Mouse (Mus musculus): ENCODE data around the gene Cyp27b1.

DNA sequence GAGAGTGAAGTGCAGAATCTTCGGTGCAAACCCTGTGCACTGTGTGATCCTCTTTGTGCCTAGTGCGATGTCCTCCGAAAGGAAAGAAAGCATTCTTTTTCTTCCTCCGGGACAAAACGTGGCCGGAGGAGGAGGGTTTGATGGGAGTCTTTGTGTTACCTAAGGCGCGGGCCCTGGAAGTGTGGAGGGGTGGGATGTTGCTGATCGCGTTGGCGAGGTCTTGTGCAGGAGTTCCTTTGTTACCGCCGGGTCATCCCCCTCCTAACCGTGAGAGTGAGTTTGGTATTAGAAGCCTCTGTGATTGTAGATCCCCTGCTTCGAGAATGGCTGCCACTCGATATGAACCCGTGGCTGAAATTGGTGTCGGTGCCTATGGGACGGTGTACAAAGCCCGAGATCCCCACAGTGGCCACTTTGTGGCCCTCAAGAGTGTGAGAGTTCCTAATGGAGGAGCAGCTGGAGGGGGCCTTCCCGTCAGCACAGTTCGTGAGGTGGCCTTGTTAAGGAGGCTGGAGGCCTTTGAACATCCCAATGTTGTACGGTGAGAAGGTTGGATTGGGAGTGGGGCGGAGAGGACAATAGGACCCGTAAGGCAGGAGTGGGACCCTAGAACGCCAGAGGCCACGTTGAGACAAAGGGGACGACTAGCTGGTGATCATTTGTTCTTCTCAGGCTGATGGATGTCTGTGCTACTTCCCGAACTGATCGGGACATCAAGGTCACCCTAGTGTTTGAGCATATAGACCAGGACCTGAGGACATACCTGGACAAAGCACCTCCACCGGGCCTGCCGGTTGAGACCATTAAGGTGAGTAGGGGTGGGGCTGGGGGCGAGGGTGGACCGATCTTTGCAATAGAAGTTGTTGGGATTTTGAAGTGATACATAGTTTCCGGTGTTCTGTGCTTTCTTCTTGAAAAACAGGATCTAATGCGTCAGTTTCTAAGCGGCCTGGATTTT, 16.1 kb downstream of the Cyp27b1 start:
- TF ChIP-seq CTCF (IDR thresholded peaks at IDR 0.05; ENCODE audit: control insufficient read depth, insufficient read depth, insufficient read length) (no peak), MAX (IDR thresholded peaks at IDR 0.05) (no peak), USF1 (IDR thresholded peaks at IDR 0.05; ENCODE audit: low read depth) (no peak)
